Mouse (Mus musculus) heart, embryonic 11.5 days (tissue): Measurements from ENCODE around the gene Tubgcp3. TPM values are rescaled to one million over a fixed set of nuclear protein-coding genes. Genes with fewer than 3 reads are reported as not detected.
"Not testable (repeated sequence)": the region's sequence is repeated elsewhere in the genome, so short reads cannot be mapped to it uniquely, and the experiment has no call there.

Experiments used
- ATAC-seq: fragments of 200-750 bp; cut with Nextera tagmentation; replicated peaks from 2 replicates; pipeline ENCODE4 v1.8.0; 2017; ENCODE audit warnings: moderate library complexity; ENCODE audit not compliant: insufficient number of reproducible peaks, low FRiP score, low TSS enrichment
- H3K27ac ChIP-seq: fragments of 300-500 bp; sonication (generic); 2 replicates; pipeline ENCODE4 v1.5.1; 2014; ENCODE audit warnings: mild to moderate bottlenecking, low read depth, low read length
- H3K27me3 ChIP-seq: fragments of 300-500 bp; sonication (generic); 2 replicates; pipeline ENCODE4 v1.6.1; 2014; ENCODE audit warnings: mild to moderate bottlenecking, low read length, mixed read lengths; ENCODE audit not compliant: control insufficient read depth, insufficient read depth
- H3K36me3 ChIP-seq: fragments of 300-500 bp; sonication (generic); 2 replicates; pipeline ENCODE4 v1.6.1; 2014; ENCODE audit warnings: mild to moderate bottlenecking, low read length, moderate library complexity, mixed read lengths; ENCODE audit not compliant: control insufficient read depth, insufficient read depth
- H3K4me1 ChIP-seq: fragments of 300-500 bp; sonication (generic); 2 replicates; pipeline ENCODE4 v1.6.1; 2014; ENCODE audit warnings: low read length; ENCODE audit not compliant: control insufficient read depth, insufficient read depth
- H3K4me2 ChIP-seq: fragments of 300-500 bp; sonication (generic); 2 replicates; pipeline ENCODE4 v1.6.1; 2014; ENCODE audit warnings: mild to moderate bottlenecking, moderate library complexity
- H3K4me3 ChIP-seq: fragments of 300-500 bp; sonication (generic); 2 replicates; pipeline ENCODE4 v1.5.1; 2014; ENCODE audit warnings: low read depth, low read length
- H3K9ac ChIP-seq: fragments of 300-500 bp; sonication (generic); 2 replicates; pipeline ENCODE4 v1.6.1; 2014; ENCODE audit warnings: mild to moderate bottlenecking, low read depth, low read length, moderate library complexity
- H3K9me3 ChIP-seq: fragments of 300-500 bp; sonication (generic); replicated peaks from 2 replicates; pipeline ENCODE4 v1.6.1; 2016; ENCODE audit warnings: low read length; ENCODE audit not compliant: control insufficient read depth
- WGBS: fragments of 180-500 bp; shearing (Covaris S2); extraction: QIAGEN DNeasy Blood & Tissue Kit; methylation state at CpG from one replicate; pipeline ENCODE4 v1.1.7; 2014; ENCODE audit not compliant: insufficient replicate concordance; 5-methylcytosine and 5-hydroxymethylcytosine counted together
- polyA plus RNA-seq: library from polyadenylated mRNA; unstranded; fragments of >200 nt; fragmentation: Nextera tagmentation; extraction: Ambion mirVana; gene quantifications from 2 replicates; pipeline ENCODE4 v1.2.1, GENCODE M21; 2014

Gene Tubgcp3
- polyA plus RNA-seq, 1 experiment from 2014 or later, result 33.6 TPM

DNA sequence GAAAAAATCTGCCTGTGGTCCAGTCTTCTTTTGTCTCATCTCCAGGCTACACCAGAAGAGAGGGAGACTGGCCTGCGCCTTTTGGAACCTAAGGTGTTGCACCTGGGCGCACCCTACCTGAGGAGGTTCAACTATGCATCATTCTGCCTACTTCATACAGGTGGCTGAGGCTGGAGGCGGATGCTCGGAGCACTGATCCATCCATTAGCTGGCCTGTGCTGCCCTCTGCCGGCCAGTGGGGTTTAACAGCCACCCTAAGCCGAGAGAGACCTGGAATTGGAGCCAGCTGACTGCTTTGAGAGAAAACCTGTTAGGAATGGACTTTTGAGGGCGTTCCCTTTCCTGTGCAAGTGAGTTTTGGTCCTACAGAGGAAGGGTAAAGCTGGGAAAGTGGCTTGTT is 5.5 kb upstream of the Tubgcp3 start:
- Histone ChIP-seq H3K27me3 (peaks cover 15% of the 10 kb centered on the region), H3K4me1 (no peaks in the 10 kb centered on the region), H3K4me3 (no peak overlapping the region), H3K36me3 (no peaks in the 10 kb centered on the region), H3K4me2 (no peak overlapping the region), H3K9me3 (no peaks in the 10 kb centered on the region), H3K27ac (no peak overlapping the region), H3K9ac (no peak overlapping the region)
- 8% methylated on average over 7 of the region's 7 CpGs for WGBS
- ATAC-seq, result no peak

DNA sequence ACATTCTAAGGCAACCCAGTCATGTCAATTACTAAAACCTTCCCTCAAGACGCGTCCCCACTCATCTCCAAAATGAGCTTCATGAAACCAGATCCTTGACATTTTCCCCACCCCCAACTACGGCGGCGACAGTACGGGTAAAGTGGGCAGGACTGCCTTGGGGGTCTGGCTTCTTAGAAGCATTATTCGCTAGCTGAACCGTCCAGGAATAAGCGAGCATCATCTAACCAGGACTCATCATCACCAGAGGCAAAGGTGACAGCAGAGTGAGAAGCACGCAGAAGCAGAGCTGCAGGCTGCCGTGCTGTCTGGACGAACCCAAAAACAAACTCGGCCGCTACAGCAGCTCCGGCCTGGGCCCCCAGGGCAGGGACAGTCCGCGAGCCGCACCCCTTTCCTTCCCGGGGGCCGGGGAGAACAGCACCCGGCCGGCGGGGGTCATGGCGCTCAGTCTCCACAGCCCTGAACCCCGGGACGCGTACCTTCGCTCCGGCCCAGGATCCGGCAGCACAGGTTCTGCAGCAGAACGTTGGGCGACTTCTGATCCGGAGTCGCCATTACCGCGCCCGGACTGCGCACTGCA is 484 bp downstream of the Tubgcp3 start:
- peaks cover 5% of the 10 kb centered on the region for H3K27me3 ChIP-seq
- peak overlapping the region; percentile 89 for H3K4me2 ChIP-seq
- ATAC-seq, result peak; percentile 76
- peak overlapping the region; percentile 54; the same call in 1 of the 2 replicates for H3K27ac ChIP-seq
- H3K9ac ChIP-seq, result peak overlapping the region; percentile 86
- H3K4me3 ChIP-seq, result peak overlapping the region; percentile 88
- WGBS, result under 1% methylated on average over 38 of the region's 38 CpGs
- H3K4me1 ChIP-seq, result peaks cover 5% of the 10 kb centered on the region; the same call in 1 of the 2 replicates
- no peaks in the 10 kb centered on the region for H3K9me3 ChIP-seq
- no peaks in the 10 kb centered on the region; the same call in 1 of the 2 replicates for H3K36me3 ChIP-seq

DNA sequence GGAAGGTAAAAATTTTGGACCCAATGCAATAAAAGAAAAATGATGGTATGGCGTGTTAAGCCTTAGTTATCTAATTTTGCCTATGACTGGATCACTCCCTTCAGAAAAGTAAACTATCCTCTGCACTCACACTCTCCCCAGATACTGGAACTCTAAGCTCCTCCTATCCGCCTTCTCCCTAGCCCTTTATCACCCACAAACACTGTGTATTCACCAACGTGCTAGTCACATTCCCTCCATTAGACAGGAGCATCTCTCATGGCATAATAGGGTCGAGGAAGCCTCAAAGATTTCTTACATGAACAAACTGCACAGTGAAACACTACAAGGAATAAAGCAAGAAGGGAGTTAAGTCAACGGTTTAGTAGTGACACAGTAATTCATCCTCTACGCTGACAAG is 1.1 kb downstream of the Tubgcp3 start:
- WGBS, result 30% methylated on average over 6 of the region's 6 CpGs
- Histone ChIP-seq H3K27ac (no peak overlapping the region), H3K9me3 (no peaks in the 10 kb centered on the region), H3K9ac (peak overlapping the region; percentile 86), H3K4me3 (peak overlapping the region; percentile 88), H3K36me3 (no peaks in the 10 kb centered on the region; the same call in 1 of the 2 replicates), H3K4me1 (peaks cover 5% of the 10 kb centered on the region; the same call in 1 of the 2 replicates), H3K27me3 (no peaks in the 10 kb centered on the region; the same call in 1 of the 2 replicates), H3K4me2 (peak overlapping the region; percentile 89)
- ATAC-seq, result no peak

DNA sequence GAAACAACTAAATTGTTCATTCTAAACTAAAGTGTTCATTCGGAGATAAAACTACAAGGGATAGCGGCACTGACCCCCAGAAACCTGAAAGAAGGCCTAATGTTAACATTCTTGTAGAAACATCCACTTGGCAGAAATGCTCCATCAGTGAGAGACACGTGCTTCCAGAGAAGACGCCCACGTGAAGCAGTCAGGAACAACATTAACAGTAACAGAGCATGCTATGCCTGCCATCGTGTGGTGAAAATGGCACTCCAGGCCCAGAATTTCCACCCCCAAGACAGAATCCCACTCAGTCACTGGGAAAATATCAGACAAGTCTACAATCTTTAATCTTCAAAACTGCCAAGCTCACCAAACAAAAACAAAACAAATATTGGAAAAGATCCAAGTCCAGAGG is 3.2 kb downstream of the Tubgcp3 start:
- Histone ChIP-seq H3K9me3 (no peaks in the 10 kb centered on the region), H3K27ac (no peak overlapping the region), H3K4me1 (peaks cover 5% of the 10 kb centered on the region; the same call in 1 of the 2 replicates), H3K4me2 (no peak overlapping the region), H3K27me3 (no peaks in the 10 kb centered on the region), H3K4me3 (no peak overlapping the region), H3K9ac (no peak overlapping the region), H3K36me3 (no peaks in the 10 kb centered on the region; the same call in 1 of the 2 replicates)
- no peak for ATAC-seq
- WGBS, result 92% methylated on average over 6 of the region's 6 CpGs

DNA sequence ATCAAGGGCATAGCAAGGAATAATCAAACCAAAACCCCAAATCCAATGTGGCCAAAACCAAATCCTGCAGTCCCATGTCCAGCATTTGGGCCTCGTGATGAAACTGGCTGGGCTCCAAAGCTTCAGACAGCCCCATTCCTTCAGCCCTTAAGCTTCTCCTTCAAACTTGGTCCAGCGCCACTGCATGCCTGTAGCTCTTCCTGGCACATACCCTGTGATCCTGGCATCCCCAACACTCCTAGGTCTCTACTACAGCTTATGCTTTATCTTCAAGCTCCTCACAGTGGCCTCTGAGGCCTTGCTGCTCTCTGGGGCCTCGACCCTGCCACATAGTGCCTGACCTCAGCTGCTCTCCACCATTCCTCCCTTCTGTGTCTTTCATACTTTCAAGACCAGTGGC is 5.5 kb downstream of the Tubgcp3 start:
- H3K27ac ChIP-seq, ATAC-seq, H3K9ac ChIP-seq, H3K36me3 ChIP-seq, H3K4me1 ChIP-seq, H3K4me3 ChIP-seq, H3K4me2 ChIP-seq, H3K9me3 ChIP-seq, H3K27me3 ChIP-seq: not testable (repeated sequence)
- WGBS, result 95% methylated on average over 3 of the region's 3 CpGs

DNA sequence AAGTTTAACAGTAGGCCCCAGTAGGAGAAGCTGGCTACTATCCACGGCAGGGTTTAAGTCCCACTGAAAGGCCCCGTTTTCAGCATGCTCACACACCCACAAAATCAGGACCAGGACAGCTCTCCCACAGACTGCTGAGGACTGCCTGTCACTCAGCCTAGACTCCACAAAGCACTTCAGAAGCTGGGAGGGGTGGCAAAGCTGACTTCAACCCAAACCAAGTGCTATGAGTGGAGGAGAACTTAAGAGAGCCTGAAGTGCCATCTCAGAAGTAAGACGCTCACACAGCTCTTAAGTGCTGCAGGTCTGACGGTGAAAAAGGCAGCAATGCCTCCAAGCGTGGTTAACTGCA is 9.0 kb downstream of the Tubgcp3 start:
- Histone ChIP-seq H3K27ac (no peak overlapping the region), H3K4me2 (no peak overlapping the region), H3K4me3 (no peak overlapping the region), H3K4me1 (no peaks in the 10 kb centered on the region), H3K36me3 (peaks cover 4% of the 10 kb centered on the region; the same call in 1 of the 2 replicates), H3K27me3 (no peaks in the 10 kb centered on the region), H3K9me3 (no peaks in the 10 kb centered on the region), H3K9ac (no peak overlapping the region)
- WGBS, result 76% methylated on average over 5 of the region's 5 CpGs
- no peak for ATAC-seq

DNA sequence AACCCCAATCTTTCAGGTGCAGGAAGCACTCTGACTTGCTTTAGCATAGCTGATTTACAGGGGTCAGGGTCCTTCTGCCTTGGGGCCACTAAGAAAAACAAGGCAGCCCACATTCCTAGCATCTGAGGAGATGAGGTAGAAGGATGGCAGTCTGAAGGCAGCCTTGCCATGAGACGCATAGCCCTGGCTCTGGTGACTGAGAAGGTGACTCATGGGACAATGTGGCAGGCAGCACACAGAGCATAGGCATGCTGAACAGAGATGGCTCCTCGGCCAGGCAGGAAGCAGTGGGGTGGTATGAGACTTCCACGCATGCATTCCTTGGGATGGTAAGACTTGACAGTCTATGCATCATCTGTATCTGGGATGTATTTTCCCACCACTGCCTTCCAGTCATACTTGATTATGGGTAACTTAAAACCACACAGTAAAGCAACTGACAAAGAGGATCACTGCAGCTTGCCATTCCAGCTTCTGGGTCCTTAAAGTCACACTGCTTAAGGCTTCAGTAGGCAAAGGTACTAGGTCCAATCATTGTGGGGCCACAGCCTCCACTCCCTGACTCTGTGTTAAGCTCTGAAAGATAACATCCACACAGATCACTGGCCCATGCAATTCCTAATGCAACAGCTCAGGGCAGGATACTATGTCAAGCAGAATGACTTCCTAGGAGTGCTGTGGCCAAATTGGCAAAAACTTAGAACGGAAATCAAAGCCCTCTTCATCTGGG is 9.5 kb downstream of the Tubgcp3 start:
- H3K27me3 ChIP-seq, result no peaks in the 10 kb centered on the region
- H3K4me3 ChIP-seq, result no peak overlapping the region
- H3K4me2 ChIP-seq, result no peak overlapping the region
- ATAC-seq, result no peak
- H3K36me3 ChIP-seq, result peaks cover 6% of the 10 kb centered on the region; the same call in 1 of the 2 replicates
- no peak overlapping the region for H3K27ac ChIP-seq
- H3K9ac ChIP-seq, result no peak overlapping the region
- H3K9me3 ChIP-seq, result no peaks in the 10 kb centered on the region
- no peaks in the 10 kb centered on the region for H3K4me1 ChIP-seq
- whole genome bisulfite sequencing, result 93% methylated on average over 4 of the region's 4 CpGs

DNA sequence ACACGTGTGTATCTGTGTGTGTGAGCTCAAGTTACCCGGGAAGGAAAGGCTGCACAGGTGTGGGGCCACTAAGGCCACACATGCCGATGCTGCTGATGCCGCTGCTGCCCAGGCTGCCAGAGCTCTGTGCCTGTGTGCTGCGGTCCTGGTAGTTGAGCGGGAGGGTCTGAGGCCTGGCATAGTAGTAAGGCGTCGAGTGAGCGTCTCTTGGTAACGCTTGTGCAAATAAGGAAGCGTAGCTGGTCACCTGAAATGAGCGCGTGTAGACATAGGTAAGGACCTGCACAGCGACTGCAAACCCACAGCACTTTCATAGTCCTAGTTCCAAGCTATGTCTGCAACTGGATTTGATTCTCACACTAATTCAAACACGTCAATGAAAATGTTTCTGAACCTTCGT is 14.6 kb downstream of the Tubgcp3 start:
- ATAC-seq, result no peak
- Histone ChIP-seq H3K4me2 (no peak overlapping the region), H3K9ac (no peak overlapping the region), H3K9me3 (no peaks in the 10 kb centered on the region), H3K27ac (no peak overlapping the region), H3K36me3 (peaks cover 33% of the 10 kb centered on the region), H3K27me3 (no peaks in the 10 kb centered on the region), H3K4me1 (no peaks in the 10 kb centered on the region), H3K4me3 (no peak overlapping the region)
- 93% methylated on average over 16 of the region's 16 CpGs for WGBS

DNA sequence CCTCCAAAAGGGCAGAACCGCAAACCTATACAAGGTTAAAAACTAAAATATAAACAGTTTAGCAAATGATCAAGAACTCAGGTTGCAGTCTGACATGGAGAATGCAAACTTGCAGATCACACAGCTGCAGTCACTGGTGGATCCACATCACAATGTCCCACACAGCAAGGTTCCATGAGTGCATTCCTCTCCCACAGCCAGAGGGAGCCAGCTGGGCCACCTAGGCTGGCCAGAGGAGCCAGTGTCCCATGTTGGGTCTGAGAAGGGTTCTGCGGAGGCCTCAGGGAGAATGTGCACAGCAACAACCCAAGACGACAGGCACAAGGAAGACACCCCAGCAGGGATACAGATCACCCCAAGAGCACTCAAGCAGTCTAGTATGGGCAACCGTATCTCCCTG is 20.8 kb downstream of the Tubgcp3 start:
- 60% methylated on average over 4 of the region's 4 CpGs for WGBS
- H3K9ac ChIP-seq, result no peak overlapping the region
- no peak overlapping the region for H3K4me3 ChIP-seq
- no peak overlapping the region for H3K4me2 ChIP-seq
- H3K36me3 ChIP-seq, result peaks cover 41% of the 10 kb centered on the region
- no peaks in the 10 kb centered on the region for H3K9me3 ChIP-seq
- no peak overlapping the region for H3K27ac ChIP-seq
- no peak for ATAC-seq
- no peaks in the 10 kb centered on the region for H3K4me1 ChIP-seq
- H3K27me3 ChIP-seq, result no peaks in the 10 kb centered on the region
